Mouse (Mus musculus) spleen, adult 2 months (tissue): ENCODE data around the gene Ufm1. TPM values are rescaled to one million over a fixed set of nuclear protein-coding genes. Genes with fewer than 3 reads are reported as not detected.

Experiments
- DNase-seq, 2 experiments: peaks; one replicate each; pipeline versions ENCODE4 v3.0.0 to v3.0.0-alpha.2; 2012 to 2021; ENCODE audit warnings: low spot score in 2 of 2, low read depth in 1 of 2
- H3K27ac ChIP-seq: fragments of 200-500 bp; 2 replicates; pipeline ENCODE4 v1.5.1; 2012; ENCODE audit warnings: low read length, inconsistent platforms; ENCODE audit not compliant: insufficient read depth
- H3K27me3 ChIP-seq: fragments of 200-500 bp; 2 replicates; pipeline ENCODE4 v1.6.1; 2012; ENCODE audit warnings: mild to moderate bottlenecking, moderate library complexity, low read length, inconsistent platforms; ENCODE audit not compliant: control insufficient read depth, insufficient read depth
- H3K36me3 ChIP-seq: fragments of 200-500 bp; 2 replicates; pipeline ENCODE4 v1.6.1; 2012; ENCODE audit warnings: mild to moderate bottlenecking, low read length, inconsistent platforms; ENCODE audit not compliant: control insufficient read depth, insufficient read depth
- H3K4me1 ChIP-seq: fragments of 200-500 bp; 2 replicates; pipeline ENCODE4 v1.6.1; 2011; ENCODE audit warnings: inconsistent platforms; ENCODE audit not compliant: control insufficient read depth, insufficient read depth, insufficient read length
- H3K4me3 ChIP-seq: fragments of 200-500 bp; 2 replicates; pipeline ENCODE4 v1.5.1; 2011; ENCODE audit warnings: mild to moderate bottlenecking, inconsistent platforms; ENCODE audit not compliant: insufficient read depth, insufficient read length; ENCODE audit errors: extremely low read depth
- CTCF ChIP-seq: fragments of 200-500 bp; IDR thresholded peaks from 2 replicates; pipeline ENCODE4 v1.5.1; 2011; ENCODE audit warnings: mild to moderate bottlenecking, inconsistent platforms; ENCODE audit not compliant: insufficient read depth, insufficient read length, insufficient replicate concordance; ENCODE audit errors: extremely low read depth
- POLR2A ChIP-seq: fragments of 200-500 bp; IDR thresholded peaks from 2 replicates; pipeline ENCODE4 v1.6.1; 2011; ENCODE audit warnings: low read depth, low read length, inconsistent platforms
- WGBS: fragments of 180-500 bp; shearing (Covaris S2); methylation state at CpG from one replicate; pipeline ENCODE4 v1.1.7; 2018; 5-methylcytosine and 5-hydroxymethylcytosine counted together
- polyA plus RNA-seq: library from polyadenylated mRNA; depleted of rRNA; stranded (reverse); fragments of >200 nt; gene quantifications from 2 replicates; pipeline ENCODE4 v1.2.3, GENCODE M21; 2012

Ufm1 gene
- polyA plus RNA-seq, 1 experiment: 3.1 TPM

- Histone ChIP-seq H3K27ac (no peak overlapping the region), H3K36me3 (peaks cover 17% of the 10 kb centered on the region), H3K4me3 (no peak overlapping the region), H3K27me3 (no peaks in the 10 kb centered on the region), H3K4me1 (no peaks in the 10 kb centered on the region)
- TF ChIP-seq CTCF: no peak
- no peak for TF ChIP-seq POLR2A
- 88% methylated on average over 3 of the region's 3 CpGs for WGBS
- no peak for DNase-seq
These were observed 8.8 kb downstream of the Ufm1 start for GRCm38 (mm10) chr3:53854831-53855230.

- DNase-seq: no peak
- no peaks in the 10 kb centered on the region for H3K27me3 ChIP-seq
- TF ChIP-seq CTCF: no peak
- TF ChIP-seq POLR2A: no peak
- no peaks in the 10 kb centered on the region for H3K4me1 ChIP-seq
- no peak overlapping the region for H3K4me3 ChIP-seq
- WGBS: 84% methylated on average over 4 of the region's 4 CpGs
- H3K36me3 ChIP-seq: peaks cover 12% of the 10 kb centered on the region
- H3K27ac ChIP-seq: no peak overlapping the region
These were observed 9.4 kb downstream of the Ufm1 start for GRCm38 (mm10) chr3:53854261-53854660.

GRCm38 (mm10) chr3:53848262-53848661 lies 15.4 kb downstream of the Ufm1 start:
- H3K27me3 ChIP-seq: no peaks in the 10 kb centered on the region
- no peak overlapping the region for H3K4me3 ChIP-seq
- H3K4me1 ChIP-seq: no peaks in the 10 kb centered on the region
- H3K36me3 ChIP-seq: no peaks in the 10 kb centered on the region
- 85% methylated on average over 11 of the region's 11 CpGs for WGBS
- H3K27ac ChIP-seq: no peak overlapping the region
- DNase-seq: no peak
- no peak for TF ChIP-seq CTCF
- TF ChIP-seq POLR2A: no peak

- Histone ChIP-seq H3K4me3 (no peak overlapping the region), H3K36me3 (no peaks in the 10 kb centered on the region), H3K27ac (no peak overlapping the region), H3K27me3 (no peaks in the 10 kb centered on the region), H3K4me1 (no peaks in the 10 kb centered on the region)
- TF ChIP-seq CTCF (no peak), POLR2A (no peak)
- no peak for DNase-seq
- WGBS: 84% methylated on average over 4 of the region's 4 CpGs
These were observed 15.9 kb downstream of the Ufm1 start for GRCm38 (mm10) chr3:53847726-53848125.

GRCm38 (mm10) chr3:53846206-53846928 lies 17.3 kb downstream of the Ufm1 start:
- TF ChIP-seq POLR2A (no peak), CTCF (no peak)
- H3K36me3 ChIP-seq: no peaks in the 10 kb centered on the region
- no peaks in the 10 kb centered on the region for H3K4me1 ChIP-seq
- DNase-seq: no peak
- H3K4me3 ChIP-seq: no peak overlapping the region
- no peak overlapping the region for H3K27ac ChIP-seq
- WGBS: 77% methylated on average over 7 of the region's 7 CpGs
- H3K27me3 ChIP-seq: no peaks in the 10 kb centered on the region

- WGBS: 59% methylated on average over 2 of the region's 2 CpGs
- no peak for TF ChIP-seq POLR2A
- no peak for TF ChIP-seq CTCF
- Histone ChIP-seq H3K27ac (no peak within 1 kb of the TSS), H3K4me1 (no peaks in the 10 kb centered on the region), H3K36me3 (no peaks in the 10 kb centered on the region), H3K27me3 (no peaks in the 10 kb centered on the region), H3K4me3 (no peak within 1 kb of the TSS)
- DNase-seq: no peak
These were observed 18.8 kb downstream of the Ufm1 start, which contains the start of gene Gm10985 for GRCm38 (mm10) chr3:53844786-53845185. Gm10985 (plus strand) TSS chr3:53845086.

GRCm38 (mm10) chr3:53834238-53834637 lies 29.4 kb downstream of the Ufm1 start:
- TF ChIP-seq POLR2A (no peak), CTCF (no peak)
- DNase-seq: no peak
- WGBS: 84% methylated on average over 2 of the region's 2 CpGs

More at GRCm38 (mm10) chr3:53834238-53834637, 29.4 kb downstream of the Ufm1 start:
- H3K4me3 ChIP-seq: no peak overlapping the region
- H3K4me1 ChIP-seq: no peaks in the 10 kb centered on the region
- no peak overlapping the region for H3K27ac ChIP-seq
- no peaks in the 10 kb centered on the region for H3K27me3 ChIP-seq
- H3K36me3 ChIP-seq: no peaks in the 10 kb centered on the region
